Mouse (Mus musculus) bone marrow macrophage, adult 2 months (primary cell): ENCODE results near the gene Ptges3.

ENCODE experiments used
- CTCF ChIP-seq: IDR thresholded peaks from 2 replicates; pipeline ENCODE4 v1.5.1; 2012; ENCODE audit warnings: low read depth, mild to moderate bottlenecking, low read length, moderate library complexity
- POLR2A ChIP-seq: IDR thresholded peaks from 2 replicates; pipeline ENCODE4 v1.6.1; 2012; ENCODE audit warnings: mild to moderate bottlenecking, low read depth, low read length, borderline replicate concordance

- TF ChIP-seq CTCF, result no peak
- no peak for TF ChIP-seq POLR2A
Observed at GRCm38 (mm10) chr10:128039167-128039566, 19.6 kb upstream of the Ptges3 start.
